Mouse (Mus musculus): ENCODE measurements around the gene Slc22a14.

Slc22a14 gene

DNA sequence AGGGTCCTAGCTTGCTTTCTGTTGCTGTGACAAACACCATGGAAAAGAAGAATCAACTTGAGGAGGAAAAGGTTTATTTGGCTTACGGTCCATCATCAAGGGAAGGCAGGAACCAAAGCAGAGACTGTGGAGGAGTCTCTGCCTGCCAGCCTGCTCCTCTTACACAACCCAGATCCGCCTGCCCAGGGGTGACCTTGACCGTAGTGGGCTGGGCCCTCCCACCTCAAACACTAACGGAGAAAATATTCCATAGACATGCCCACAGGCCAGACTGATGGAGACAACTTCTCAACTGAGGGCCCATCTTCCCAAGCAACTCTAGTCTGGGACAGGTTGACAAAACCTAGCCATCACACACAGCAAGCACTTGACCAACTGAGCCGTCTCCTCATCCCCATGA is 223.3 kb downstream of the Slc22a14 start:
- no peak for DNase-seq (ENCODE audit: low read depth)

DNA sequence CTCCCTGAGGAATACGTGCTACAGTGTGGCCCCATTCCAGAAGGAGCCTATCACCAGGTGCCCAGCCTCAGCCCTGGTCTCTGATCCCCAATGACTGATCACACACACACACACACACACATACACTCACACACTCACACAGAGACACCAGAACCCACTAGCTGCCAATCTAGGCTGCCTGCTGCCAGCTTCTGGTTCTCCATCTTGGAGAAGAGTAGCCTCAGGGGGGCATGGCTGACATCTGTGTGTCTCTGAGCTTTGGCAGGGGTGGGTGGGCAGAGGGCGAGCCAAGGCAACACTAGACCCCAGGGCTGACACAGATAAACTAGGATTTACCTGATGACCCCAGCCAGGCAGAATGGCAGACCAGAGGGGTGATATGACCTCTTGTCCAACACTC is 226.5 kb downstream of the Slc22a14 start:
- no peak for DNase-seq (ENCODE audit: low read depth)

DNA sequence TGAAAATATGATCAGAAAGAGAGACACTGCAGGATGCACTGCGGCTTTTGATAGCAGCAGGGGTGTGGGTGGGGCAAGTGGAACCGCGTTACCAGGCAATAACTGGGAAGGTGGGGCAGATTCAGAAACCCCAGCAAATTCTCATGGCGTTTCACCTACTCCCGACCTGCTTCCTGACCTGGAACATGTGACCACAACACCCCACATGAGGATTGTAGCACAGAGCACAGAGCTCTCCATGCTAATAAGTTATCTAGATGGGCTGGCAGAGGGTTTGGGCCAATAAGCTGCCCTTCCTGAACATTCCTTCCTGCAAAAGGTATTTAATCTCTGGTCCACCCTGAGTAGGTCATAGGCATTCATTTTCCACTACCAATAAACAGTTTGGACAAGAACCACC is 234.7 kb downstream of the Slc22a14 start:
- no peak for DNase-seq (ENCODE audit: low read depth)

DNA sequence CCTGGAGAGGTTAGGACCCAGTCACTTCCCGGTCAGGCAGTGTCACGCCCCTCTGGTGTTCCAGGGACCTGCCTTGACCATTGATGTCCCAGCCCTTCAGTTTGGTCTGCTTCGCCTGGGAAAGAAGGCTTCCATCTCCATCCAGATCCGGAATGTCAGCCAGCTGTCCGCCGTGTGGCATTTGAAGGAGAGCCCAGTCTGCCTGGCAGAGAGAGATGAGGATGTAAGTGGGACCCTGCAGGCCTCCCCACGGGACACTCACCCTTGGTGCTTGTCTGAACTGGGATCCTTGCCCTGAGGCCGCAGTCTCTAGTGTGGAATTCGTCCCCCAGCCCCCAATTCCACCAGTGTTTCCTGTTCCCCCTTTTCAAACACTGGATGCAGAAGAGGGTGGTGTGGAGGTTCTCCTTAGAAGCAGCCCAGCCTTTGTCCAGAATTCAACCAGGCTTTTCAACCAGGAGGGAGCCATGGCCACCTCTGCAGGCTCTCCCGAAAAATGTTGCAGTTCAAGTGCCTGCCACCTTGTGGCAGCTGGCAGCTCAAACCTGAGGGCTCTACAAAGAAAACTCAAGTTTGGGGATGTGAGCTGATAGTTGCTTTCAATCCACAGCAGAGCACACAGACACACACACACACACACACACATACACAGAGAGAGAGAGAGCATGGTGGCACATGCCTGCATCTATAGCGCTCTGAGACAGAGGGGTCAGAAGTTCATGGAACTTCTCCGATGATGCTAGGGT is 236.7 kb downstream of the Slc22a14 start:
- DNase-seq (ENCODE audit: low read depth) = no peak

DNA sequence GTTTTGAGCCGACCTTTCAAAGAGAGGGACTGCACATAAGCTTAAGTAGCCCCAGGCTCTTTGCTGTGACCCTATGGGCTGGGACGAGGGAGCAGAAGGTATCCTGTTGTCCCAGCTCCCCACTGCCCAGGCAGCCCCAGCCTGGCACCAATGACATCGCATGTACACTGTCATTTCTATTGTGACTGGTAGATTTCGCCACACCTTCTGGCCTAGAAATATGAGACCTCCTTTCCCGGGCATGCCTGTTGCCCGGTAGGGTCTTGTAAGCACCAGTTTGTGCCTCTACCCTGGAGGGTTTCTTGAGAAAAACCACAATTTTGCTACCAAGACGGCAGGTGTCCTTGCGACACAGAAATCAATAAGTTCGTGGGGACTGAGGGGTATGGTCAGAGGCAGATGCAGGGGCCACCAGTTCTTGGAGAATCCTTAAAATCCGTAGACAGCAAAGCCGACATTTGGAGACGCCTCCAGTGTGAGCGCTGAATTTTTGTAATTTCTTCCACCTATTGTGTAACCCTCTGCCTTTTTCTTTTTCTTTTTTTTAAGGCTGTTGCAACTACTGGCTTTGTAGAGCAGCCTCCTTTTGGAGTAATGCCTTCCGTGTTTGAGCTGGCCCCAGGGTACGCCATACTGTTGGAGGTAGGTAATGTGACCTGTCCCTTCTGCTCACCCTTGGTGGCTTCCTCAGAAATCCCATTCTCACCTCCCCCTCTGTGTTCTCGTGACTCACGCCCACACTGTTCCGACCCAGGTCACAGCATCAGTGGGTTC is 242.6 kb downstream of the Slc22a14 start:
- no peak for DNase-seq (ENCODE audit: low read depth)

DNA sequence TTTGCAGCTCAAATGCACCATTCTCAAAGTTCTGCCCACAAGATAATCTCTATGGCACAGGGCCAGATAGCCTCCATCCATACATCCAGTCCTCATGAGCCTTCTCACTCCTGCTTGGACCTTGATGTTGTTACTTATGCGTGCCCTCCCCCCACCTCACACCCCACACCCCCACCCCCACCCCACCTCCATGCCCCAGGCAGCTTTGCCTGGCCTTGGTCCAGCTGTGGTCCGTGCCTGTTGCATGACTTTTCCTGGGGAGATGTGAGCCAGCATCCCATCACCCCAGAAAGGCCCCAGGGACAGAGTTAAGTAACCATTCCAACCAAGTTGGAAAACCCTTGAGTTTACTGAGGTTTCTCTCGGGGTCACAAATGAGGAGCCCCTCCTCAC is 245.2 kb downstream of the Slc22a14 start:
- DNase-seq (ENCODE audit: low read depth) = no peak
